Mouse (Mus musculus) hindbrain, embryonic 10.5 days (tissue): ENCODE results near the gene Gpr1. TPM values are rescaled to one million over a fixed set of nuclear protein-coding genes. Genes with fewer than 3 reads are reported as not detected.
"Not testable (repeated sequence)": the region's sequence is repeated elsewhere in the genome, so short reads cannot be mapped to it uniquely, and the experiment has no call there.

Source experiments
- DNase-seq: peaks from one replicate; pipeline ENCODE4 v3.0.0-alpha.2; 2017; ENCODE audit warnings: low spot score
- H3K27ac ChIP-seq: fragments of 300-500 bp; sonication (generic); 2 replicates; pipeline ENCODE4 v1.5.1; 2016; ENCODE audit warnings: mild to moderate bottlenecking, moderate library complexity
- H3K27me3 ChIP-seq: fragments of 300-500 bp; sonication (generic); 2 replicates; pipeline ENCODE4 v1.6.1; 2016; ENCODE audit warnings: mild to moderate bottlenecking; ENCODE audit not compliant: poor library complexity, insufficient read depth, severe bottlenecking
- H3K36me3 ChIP-seq: fragments of 300-500 bp; sonication (generic); 2 replicates; pipeline ENCODE4 v1.6.1; 2016; ENCODE audit warnings: mild to moderate bottlenecking, moderate library complexity
- H3K4me1 ChIP-seq: fragments of 300-500 bp; sonication (generic); replicated peaks from 2 replicates; pipeline ENCODE4 v1.6.1; 2016; ENCODE audit warnings: mild to moderate bottlenecking
- H3K4me3 ChIP-seq: fragments of 300-500 bp; sonication (generic); 2 replicates; pipeline ENCODE4 v1.5.1; 2016; ENCODE audit warnings: mild to moderate bottlenecking, moderate library complexity
- H3K9me3 ChIP-seq: fragments of 300-500 bp; sonication (generic); 2 replicates; pipeline ENCODE4 v1.6.1; 2016; ENCODE audit warnings: mild to moderate bottlenecking, moderate library complexity
- WGBS: fragments of 180-500 bp; shearing (Covaris S2); methylation state at CpG from one replicate; pipeline ENCODE4 v1.1.7; 2016; 5-methylcytosine and 5-hydroxymethylcytosine counted together
- polyA plus RNA-seq: library from polyadenylated mRNA; unstranded; fragments of >200 nt; fragmentation: Nextera tagmentation; extraction: Ambion mirVana; gene quantifications from 2 replicates; pipeline ENCODE4 v1.2.1, GENCODE M21; 2016

Gpr1 gene
- polyA plus RNA-seq, 1 experiment from 2014 or later, result 0.26 TPM

- WGBS, result 89% methylated on average over 8 of the region's 8 CpGs
- no peak for DNase-seq
- H3K27me3 ChIP-seq, result no peaks in the 10 kb centered on the region
- no peaks in the 10 kb centered on the region for H3K36me3 ChIP-seq
- H3K4me1 ChIP-seq, result no peaks in the 10 kb centered on the region
- no peak overlapping the region for H3K27ac ChIP-seq
- no peak overlapping the region for H3K4me3 ChIP-seq
- H3K9me3 ChIP-seq, result no peaks in the 10 kb centered on the region
Observed at GRCm38 (mm10) chr1:63190851-63191250, 23.5 kb downstream of the Gpr1 start.

- no peak for DNase-seq
- Histone ChIP-seq H3K27me3 (no peaks in the 10 kb centered on the region), H3K4me3 (no peak overlapping the region), H3K9me3 (no peaks in the 10 kb centered on the region), H3K4me1 (no peaks in the 10 kb centered on the region), H3K27ac (no peak overlapping the region), H3K36me3 (0 out of 2 replicates have a peak, but pooled peaks cover under 1% of the 10 kb centered on the region)
- WGBS, result 88% methylated on average over 3 of the region's 3 CpGs
Observed at GRCm38 (mm10) chr1:63188536-63188935, 25.8 kb downstream of the Gpr1 start.

- not testable (repeated sequence) for H3K4me1 ChIP-seq, H3K9me3 ChIP-seq, H3K27me3 ChIP-seq, H3K27ac ChIP-seq, DNase-seq, H3K4me3 ChIP-seq
- WGBS, result 95% methylated on average over 6 of the region's 6 CpGs
- H3K36me3 ChIP-seq, result peaks cover 11% of the 10 kb centered on the region; the same call in 1 of the 2 replicates
Observed at GRCm38 (mm10) chr1:63185430-63185829, 28.9 kb downstream of the Gpr1 start.

DNA sequence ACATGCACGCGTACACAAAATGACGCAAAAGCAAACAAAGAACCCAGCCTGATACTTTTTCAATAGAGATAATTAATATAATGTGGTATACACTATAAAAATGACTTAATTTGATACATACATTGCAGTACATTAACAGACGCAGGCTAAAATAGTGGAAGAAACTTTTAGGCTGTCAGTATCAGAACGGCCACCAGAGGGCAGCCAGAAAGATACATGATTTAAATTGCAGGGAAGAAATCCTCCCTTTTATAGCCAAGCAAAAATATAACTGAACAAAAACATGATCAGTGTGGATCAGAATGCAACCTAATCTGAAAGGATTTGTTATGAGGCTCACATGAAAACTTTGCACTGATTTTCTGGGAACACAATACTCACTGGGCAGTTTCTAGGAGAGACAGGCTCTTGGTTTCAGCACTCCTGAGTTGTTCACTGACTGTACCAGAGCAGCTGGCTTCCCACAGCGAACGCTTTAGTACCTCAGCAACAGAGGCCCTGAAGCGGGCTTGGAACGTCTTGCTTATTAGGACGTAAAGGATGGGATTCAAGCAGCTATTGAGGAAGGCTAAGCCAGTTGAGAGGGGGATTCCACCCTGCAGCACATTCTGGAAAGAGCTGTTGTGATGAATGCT is 31.6 kb downstream of the Gpr1 start:
- Histone ChIP-seq H3K4me1 (peaks cover 8% of the 10 kb centered on the region), H3K27me3 (no peaks in the 10 kb centered on the region), H3K4me3 (no peak overlapping the region), H3K27ac (no peak overlapping the region), H3K36me3 (peaks cover 37% of the 10 kb centered on the region), H3K9me3 (no peaks in the 10 kb centered on the region)
- peak; percentile 38 for DNase-seq
- 64% methylated on average over 10 of the region's 10 CpGs for WGBS

DNA sequence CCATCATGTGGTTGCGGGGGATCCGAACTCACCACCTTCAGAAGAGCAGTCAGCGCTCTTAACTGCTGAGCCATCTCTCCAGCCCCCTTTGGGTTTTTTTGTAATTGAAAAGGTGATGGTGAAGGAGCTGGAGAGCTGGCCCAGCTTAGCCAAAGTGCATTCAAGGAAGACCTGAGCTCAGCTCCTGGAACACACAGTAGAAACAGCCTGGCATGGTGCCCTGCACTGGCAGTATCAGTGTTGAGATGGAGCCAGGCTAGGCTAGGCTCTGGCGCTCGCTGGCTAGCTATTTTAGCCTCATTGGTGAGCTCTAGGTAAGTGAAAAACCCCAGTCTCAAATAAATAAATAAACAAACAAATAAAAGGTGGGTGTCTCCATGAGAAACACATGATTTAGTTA is 32.1 kb downstream of the Gpr1 start:
- H3K27ac ChIP-seq, result no peak overlapping the region
- H3K36me3 ChIP-seq, result peaks cover 38% of the 10 kb centered on the region
- no peak overlapping the region for H3K4me3 ChIP-seq
- no peaks in the 10 kb centered on the region for H3K27me3 ChIP-seq
- no peaks in the 10 kb centered on the region for H3K9me3 ChIP-seq
- H3K4me1 ChIP-seq, result peaks cover 11% of the 10 kb centered on the region
- DNase-seq, result no peak
- WGBS, result 78% methylated on average over 5 of the region's 5 CpGs

DNA sequence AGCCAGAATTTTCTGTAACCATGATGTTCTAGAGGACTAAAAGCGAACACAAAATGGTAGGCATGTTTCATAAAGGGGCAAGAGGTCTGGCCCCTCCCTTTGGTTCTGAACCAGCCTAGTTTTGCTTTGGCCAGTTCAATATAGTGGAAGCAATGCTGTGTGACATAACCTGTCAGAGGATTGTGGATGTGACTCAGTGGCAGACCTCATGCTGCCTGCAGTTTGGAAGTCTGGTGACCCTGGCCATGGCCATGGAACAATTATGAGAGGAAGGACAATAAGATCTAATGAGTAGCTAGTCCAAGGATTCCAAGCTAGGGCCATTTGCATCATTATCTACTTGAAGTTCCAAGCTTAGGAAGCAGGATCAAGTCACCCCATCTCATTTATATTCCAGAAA is 32.9 kb downstream of the Gpr1 start:
- WGBS, result 94% methylated on average over 1 of the region's 1 CpGs
- no peak for DNase-seq
- H3K27ac ChIP-seq, result 0 out of 2 replicates have a peak overlapping the region, but pooled peaks have one; percentile 12
- peaks cover 38% of the 10 kb centered on the region for H3K36me3 ChIP-seq
- H3K27me3 ChIP-seq, result no peaks in the 10 kb centered on the region
- H3K4me1 ChIP-seq, result peaks cover 11% of the 10 kb centered on the region
- H3K4me3 ChIP-seq, result no peak overlapping the region
- no peaks in the 10 kb centered on the region for H3K9me3 ChIP-seq

DNA sequence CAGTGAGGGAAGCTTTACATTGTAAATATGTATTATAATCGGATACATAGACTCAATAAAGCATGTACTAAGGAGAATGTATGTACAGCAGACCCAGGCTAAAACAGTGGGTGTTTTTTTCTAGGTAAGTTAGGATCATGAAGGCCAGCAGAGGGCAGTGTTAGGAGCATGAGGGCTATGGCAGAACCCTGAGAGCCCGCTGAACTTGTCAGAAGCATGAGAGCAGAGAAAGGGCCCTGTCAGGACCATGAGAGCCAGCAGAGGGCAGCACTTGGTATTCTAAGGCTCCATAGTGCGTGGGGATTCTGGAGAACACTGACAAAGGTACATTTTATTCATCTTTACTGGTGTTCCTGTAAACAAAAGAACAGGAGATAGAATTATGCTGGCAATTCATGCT is 33.3 kb downstream of the Gpr1 start:
- 6% methylated on average over 3 of the region's 3 CpGs for WGBS
- Histone ChIP-seq H3K36me3 (peaks cover 38% of the 10 kb centered on the region), H3K27ac (0 out of 2 replicates have a peak overlapping the region, but pooled peaks have one; percentile 12), H3K4me3 (no peak overlapping the region), H3K9me3 (no peaks in the 10 kb centered on the region), H3K27me3 (no peaks in the 10 kb centered on the region), H3K4me1 (peaks cover 11% of the 10 kb centered on the region)
- DNase-seq, result peak; percentile 93

DNA sequence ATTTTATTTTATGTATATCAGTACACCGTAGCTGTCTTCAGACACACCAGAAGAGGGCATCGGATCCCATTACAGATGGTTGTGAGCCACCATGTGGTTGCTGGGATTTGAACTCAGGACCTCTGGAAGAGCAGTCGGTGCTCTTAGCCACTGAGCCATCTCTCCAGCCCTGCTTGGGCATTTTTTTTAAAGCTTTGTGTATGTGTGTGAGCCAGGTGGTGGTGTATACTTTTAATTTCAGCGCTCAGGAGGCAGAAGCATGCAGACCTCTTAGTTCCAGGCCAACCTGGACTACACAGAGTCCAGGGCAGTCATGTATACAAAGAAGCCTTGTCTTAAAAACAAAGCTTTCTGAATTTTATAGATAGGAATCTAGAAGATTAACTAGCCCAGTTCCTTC is 33.8 kb downstream of the Gpr1 start:
- DNase-seq, H3K27ac ChIP-seq, H3K4me3 ChIP-seq, H3K9me3 ChIP-seq, H3K27me3 ChIP-seq: not testable (repeated sequence)
- peaks cover 15% of the 10 kb centered on the region for H3K4me1 ChIP-seq
- H3K36me3 ChIP-seq, result peaks cover 38% of the 10 kb centered on the region
- WGBS, result 70% methylated on average over 4 of the region's 4 CpGs

DNA sequence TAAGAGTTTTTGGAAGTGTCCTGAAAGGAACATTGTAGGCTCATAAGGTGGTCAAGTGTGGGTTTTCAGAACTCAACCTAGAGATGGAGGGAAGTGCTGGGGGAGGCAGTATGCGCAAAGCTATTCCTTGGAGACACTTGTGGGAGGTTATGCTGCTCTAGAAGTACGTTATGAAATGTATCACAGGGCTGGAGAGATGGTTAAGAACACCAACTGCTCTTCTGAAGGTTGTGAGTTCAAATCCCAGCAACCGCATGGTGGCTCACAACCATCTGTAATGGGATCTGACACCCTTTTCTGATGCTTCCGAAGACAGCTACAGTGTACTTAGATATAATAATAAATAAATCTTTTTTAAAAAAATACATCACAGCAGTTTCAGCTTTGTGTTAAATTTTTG is 34.2 kb downstream of the Gpr1 start:
- 94% methylated on average over 4 of the region's 4 CpGs for WGBS
- Histone ChIP-seq H3K9me3 (no peaks in the 10 kb centered on the region), H3K27ac (no peak overlapping the region), H3K36me3 (peaks cover 38% of the 10 kb centered on the region), H3K4me1 (peaks cover 19% of the 10 kb centered on the region), H3K4me3 (no peak overlapping the region), H3K27me3 (no peaks in the 10 kb centered on the region)
- no peak for DNase-seq

DNA sequence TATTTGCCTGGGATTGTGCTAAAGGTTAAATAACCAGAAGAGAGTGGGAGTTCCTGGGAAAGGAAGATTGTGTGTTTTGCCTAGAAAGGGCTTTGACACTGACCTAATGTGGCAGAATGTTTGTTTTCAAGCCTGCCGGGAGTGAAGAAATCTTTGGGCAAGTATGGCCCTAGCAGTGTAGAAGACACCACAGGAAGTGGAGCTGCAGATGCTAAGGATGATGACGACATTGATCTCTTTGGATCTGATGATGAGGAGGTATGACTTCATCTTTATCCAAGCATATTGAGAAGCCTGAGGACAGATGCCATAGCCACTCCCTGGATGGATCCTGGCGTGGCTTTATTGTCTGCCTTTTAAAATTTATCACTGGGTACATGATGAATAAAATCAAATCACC is 36.0 kb downstream of the Gpr1 start:
- Histone ChIP-seq H3K27me3 (no peaks in the 10 kb centered on the region), H3K36me3 (peaks cover 41% of the 10 kb centered on the region), H3K27ac (peak overlapping the region; percentile 98; the same call in 1 of the 2 replicates), H3K4me3 (peak overlapping the region; percentile 95), H3K9me3 (no peaks in the 10 kb centered on the region), H3K4me1 (peaks cover 25% of the 10 kb centered on the region)
- no peak for DNase-seq
- WGBS, result 77% methylated on average over 3 of the region's 3 CpGs

DNA sequence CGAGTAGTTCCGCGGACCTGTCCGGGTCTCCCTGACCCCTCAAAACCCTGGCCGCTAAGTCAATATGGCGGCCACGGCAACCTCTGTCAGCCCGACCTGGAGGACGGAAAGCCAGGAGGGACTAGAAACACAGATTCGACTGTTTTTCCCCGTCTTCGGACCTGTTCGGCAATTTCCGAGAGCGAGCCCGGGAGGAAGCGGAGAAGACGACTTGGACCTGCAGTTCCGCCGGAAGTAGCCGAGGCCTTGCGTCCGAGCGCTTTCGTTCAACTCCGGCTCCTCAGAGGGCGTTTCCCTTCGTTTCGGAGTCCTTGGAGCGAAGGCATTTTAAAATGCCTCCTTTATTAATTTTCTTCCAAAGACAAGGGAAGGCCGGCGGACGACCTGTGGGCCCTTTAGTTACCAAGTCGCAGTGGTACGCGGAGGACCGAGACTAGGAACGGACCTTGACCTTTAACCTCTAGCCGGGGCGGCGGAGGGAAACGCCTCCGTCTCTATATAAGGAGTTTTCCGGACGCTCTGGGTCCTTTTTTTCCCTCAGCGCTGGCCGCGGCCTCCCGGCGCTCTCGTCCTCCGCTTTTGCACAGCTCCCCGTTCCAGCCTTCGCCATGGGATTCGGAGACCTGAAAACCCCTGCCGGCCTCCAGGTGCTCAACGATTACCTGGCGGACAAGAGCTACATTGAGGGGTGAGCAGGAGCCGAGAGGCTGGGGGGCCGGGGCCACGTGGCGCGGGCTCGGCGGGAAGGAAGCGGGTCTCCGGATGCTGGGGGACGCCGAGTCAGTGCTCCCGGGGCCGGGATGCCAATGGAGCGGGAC is 37.5 kb downstream of the Gpr1 start, which contains the start of the genes Eef1b2 and Ndufs1:
TSS of gene Eef1b2 (plus strand) at position 222 of the 818 bp plus-strand sequence.
TSS of gene Ndufs1 (minus strand) at position 230 of the 818 bp plus-strand sequence.
- Histone ChIP-seq H3K27me3 (no peaks in the 10 kb centered on the region), H3K36me3 (peaks cover 45% of the 10 kb centered on the region), H3K27ac (peak within 1 kb of the TSS; percentile 98), H3K4me3 (peak within 1 kb of the TSS; percentile 95), H3K4me1 (peaks cover 25% of the 10 kb centered on the region), H3K9me3 (no peaks in the 10 kb centered on the region)
- under 1% methylated on average over 72 of the region's 72 CpGs for WGBS
- DNase-seq, result peak; percentile 98

DNA sequence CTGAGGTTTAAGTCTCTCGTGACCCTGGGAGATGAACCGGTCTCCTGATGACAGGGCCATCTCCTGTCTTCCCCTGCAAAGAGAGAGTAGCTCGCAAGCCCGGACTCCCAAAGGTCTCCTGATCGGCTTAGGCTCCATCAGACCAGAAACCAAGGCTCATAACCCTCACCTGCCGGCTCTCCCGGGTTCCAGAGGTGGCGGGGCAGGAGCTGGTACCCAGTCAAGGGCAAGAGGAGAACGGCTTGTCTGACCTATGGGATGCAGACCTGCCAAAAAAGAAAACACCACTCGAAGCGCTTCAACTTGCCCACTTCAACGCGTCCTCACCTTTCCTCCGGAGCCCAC is 38.1 kb downstream of the Gpr1 start:
- Histone ChIP-seq H3K36me3 (peaks cover 47% of the 10 kb centered on the region), H3K27me3 (no peaks in the 10 kb centered on the region), H3K9me3 (no peaks in the 10 kb centered on the region), H3K27ac (peak overlapping the region; percentile 98), H3K4me3 (peak overlapping the region; percentile 95), H3K4me1 (peaks cover 25% of the 10 kb centered on the region)
- no peak for DNase-seq
- under 1% methylated on average over 14 of the region's 14 CpGs for WGBS

DNA sequence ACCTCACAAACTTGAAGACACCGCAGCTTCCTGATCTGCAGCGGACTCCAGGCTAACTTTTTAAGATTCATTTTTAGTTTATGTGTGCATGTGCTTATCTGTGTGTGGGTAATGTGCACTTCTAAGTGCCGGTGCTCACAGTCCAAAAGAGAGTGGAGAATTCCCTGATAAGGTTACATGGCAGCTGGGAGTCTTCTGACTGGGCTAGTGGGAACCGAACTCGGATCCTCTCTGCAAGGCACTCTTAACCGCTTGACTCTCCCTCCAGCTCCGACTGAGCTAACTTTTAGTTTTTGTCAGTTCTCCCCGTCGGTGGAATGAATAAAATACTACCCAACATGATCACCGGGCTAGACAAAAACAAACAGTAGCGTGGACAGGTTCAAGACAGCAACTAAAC is 38.5 kb downstream of the Gpr1 start:
- Histone ChIP-seq H3K9me3 (no peaks in the 10 kb centered on the region), H3K4me1 (peaks cover 25% of the 10 kb centered on the region), H3K27ac (peak overlapping the region; percentile 98), H3K36me3 (peaks cover 50% of the 10 kb centered on the region), H3K27me3 (no peaks in the 10 kb centered on the region), H3K4me3 (peak overlapping the region; percentile 95)
- WGBS, result 11% methylated on average over 11 of the region's 11 CpGs
- DNase-seq, result no peak
